Mouse (Mus musculus): ENCODE measurements at regions not wholly inside any gene's neighbourhood (a gene's known extent, or its start where the extent isn't known, plus 50 kb on each side); places are given as distances from the start of the nearest gene placed in this dataset.

GRCm38 (mm10) chr4:7687231-7687630 lies 551.6 kb downstream of the Car8 start:
- no peak for DNase-seq
- intact Hi-C loops (cut with DNase I; ENCODE audit: low total_unique reads), result no loop called here

- intact Hi-C loops (cut with DNase I; ENCODE audit: low total_unique reads), result no loop called here
- peak; percentile 18 for DNase-seq
Measured at GRCm38 (mm10) chr4:7670795-7671105, 568.1 kb downstream of the Car8 start.

GRCm38 (mm10) chr4:7669992-7670794 lies 568.6 kb downstream of the Car8 start:
- intact Hi-C loops (cut with DNase I; ENCODE audit: low total_unique reads), result no loop called here
- no peak for DNase-seq

- intact Hi-C loops (cut with DNase I; ENCODE audit: low total_unique reads), result no loop called here
- DNase-seq, result no peak
Measured at GRCm38 (mm10) chr4:7666935-7667594, 571.8 kb downstream of the Car8 start.

- no peak for DNase-seq
- intact Hi-C loops (cut with DNase I; ENCODE audit: low total_unique reads), result no loop called here
Measured at GRCm38 (mm10) chr4:7642878-7643590, 595.8 kb downstream of the Car8 start.

GRCm38 (mm10) chr4:7597671-7598390 lies 641.0 kb downstream of the Car8 start:
- intact Hi-C loops (cut with DNase I; ENCODE audit: low total_unique reads), result no loop called here

GRCm38 (mm10) chr4:7596116-7596515 lies 642.7 kb downstream of the Car8 start:
- no peak for DNase-seq
- intact Hi-C loops (cut with DNase I; ENCODE audit: low total_unique reads), result no loop called here

More at GRCm38 (mm10) chr4:7597671-7598390, 641.0 kb downstream of the Car8 start:
- DNase-seq, result no peak

GRCm38 (mm10) chr4:7583851-7584250 lies 655.0 kb downstream of the Car8 start:
- DNase-seq, result no peak
- intact Hi-C loops (cut with DNase I; ENCODE audit: low total_unique reads), result no loop called here

- intact Hi-C loops (cut with DNase I; ENCODE audit: low total_unique reads), result no loop called here
- DNase-seq, result no peak
Measured at GRCm38 (mm10) chr4:7581931-7582330, 656.9 kb downstream of the Car8 start.

- intact Hi-C loops (cut with DNase I; ENCODE audit: low total_unique reads), result no loop called here
- no peak for DNase-seq
Measured at GRCm38 (mm10) chr4:7581220-7581916, 657.5 kb downstream of the Car8 start.

GRCm38 (mm10) chr4:7580554-7581219 lies 658.2 kb downstream of the Car8 start:
- intact Hi-C loops (cut with DNase I; ENCODE audit: low total_unique reads), result no loop called here
- DNase-seq, result no peak

GRCm38 (mm10) chr4:7574011-7574410 lies 664.8 kb downstream of the Car8 start:
- intact Hi-C loops (cut with DNase I; ENCODE audit: low total_unique reads), result no loop called here
- DNase-seq, result no peak

- DNase-seq, result no peak
- intact Hi-C loops (cut with DNase I; ENCODE audit: low total_unique reads), result no loop called here
Measured at GRCm38 (mm10) chr4:7567687-7568393, 671.0 kb downstream of the Car8 start.

GRCm38 (mm10) chr4:7559867-7560832 lies 678.7 kb downstream of the Car8 start:
- DNase-seq, result no peak
- intact Hi-C loops (cut with DNase I; ENCODE audit: low total_unique reads), result no loop called here

GRCm38 (mm10) chr4:7558721-7559120 lies 680.1 kb downstream of the Car8 start:
- DNase-seq, result no peak
- intact Hi-C loops (cut with DNase I; ENCODE audit: low total_unique reads), result no loop called here

GRCm38 (mm10) chr4:7534301-7534700 lies 704.5 kb downstream of the Car8 start:
- DNase-seq, result no peak
- intact Hi-C loops (cut with DNase I; ENCODE audit: low total_unique reads), result no loop called here

- no peak for DNase-seq
- intact Hi-C loops (cut with DNase I; ENCODE audit: low total_unique reads), result no loop called here
Measured at GRCm38 (mm10) chr4:7527718-7528117, 711.1 kb downstream of the Car8 start.
